Mouse (Mus musculus): Measurements from ENCODE around the gene Calhm6.

Calhm6 gene

DNA sequence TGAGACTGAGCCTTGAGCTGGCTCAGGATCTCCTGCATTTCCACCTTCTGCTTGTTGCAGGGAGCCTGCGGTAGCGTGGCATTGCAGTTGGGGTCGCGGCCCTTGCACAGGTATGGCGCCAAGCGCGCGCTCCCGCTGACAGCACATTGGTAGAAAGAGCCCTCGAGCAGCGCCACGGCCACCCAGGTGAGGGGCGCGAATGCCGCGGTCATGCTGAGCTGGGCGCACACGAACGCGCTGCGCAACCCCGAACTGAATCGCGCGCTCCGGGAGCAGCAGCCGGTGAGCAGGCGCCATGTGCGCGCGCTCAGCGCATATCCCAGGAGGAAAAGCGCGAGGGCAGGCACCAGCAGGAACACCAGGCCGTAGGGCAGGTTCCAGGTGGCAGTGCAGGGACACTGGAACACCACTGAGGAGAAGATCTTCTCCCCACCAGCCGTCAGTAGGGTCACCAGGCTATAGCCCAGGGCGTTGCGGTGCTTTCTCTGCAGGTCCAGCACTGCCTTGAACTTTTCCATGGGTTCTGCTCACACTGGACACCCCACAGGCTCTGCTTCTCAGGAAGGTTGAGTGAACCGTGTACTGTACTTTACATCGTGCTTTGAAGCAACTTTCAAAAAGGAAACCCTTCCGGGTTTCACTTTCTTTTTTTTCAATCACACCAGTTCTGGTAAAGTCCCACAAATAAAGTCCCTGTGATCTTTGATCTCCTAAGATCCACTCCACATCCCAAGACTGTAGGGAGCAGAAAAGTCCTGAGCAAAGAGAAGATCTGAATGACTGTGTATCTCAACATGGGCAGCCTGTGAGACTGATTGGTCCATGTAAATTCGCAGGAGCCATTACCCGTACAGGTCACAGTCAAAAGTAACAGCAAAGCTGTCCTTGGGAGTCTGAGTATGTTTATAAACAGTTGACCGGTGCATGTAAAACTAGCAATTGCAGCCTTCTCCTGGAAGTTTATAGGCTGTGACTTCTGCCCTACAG, at the start of gene Calhm6:
Gene Calhm6, minus strand, starts transcription at position 593 of the 987 bp plus-strand sequence.
- peak; percentile 38 for DNase-seq

DNA sequence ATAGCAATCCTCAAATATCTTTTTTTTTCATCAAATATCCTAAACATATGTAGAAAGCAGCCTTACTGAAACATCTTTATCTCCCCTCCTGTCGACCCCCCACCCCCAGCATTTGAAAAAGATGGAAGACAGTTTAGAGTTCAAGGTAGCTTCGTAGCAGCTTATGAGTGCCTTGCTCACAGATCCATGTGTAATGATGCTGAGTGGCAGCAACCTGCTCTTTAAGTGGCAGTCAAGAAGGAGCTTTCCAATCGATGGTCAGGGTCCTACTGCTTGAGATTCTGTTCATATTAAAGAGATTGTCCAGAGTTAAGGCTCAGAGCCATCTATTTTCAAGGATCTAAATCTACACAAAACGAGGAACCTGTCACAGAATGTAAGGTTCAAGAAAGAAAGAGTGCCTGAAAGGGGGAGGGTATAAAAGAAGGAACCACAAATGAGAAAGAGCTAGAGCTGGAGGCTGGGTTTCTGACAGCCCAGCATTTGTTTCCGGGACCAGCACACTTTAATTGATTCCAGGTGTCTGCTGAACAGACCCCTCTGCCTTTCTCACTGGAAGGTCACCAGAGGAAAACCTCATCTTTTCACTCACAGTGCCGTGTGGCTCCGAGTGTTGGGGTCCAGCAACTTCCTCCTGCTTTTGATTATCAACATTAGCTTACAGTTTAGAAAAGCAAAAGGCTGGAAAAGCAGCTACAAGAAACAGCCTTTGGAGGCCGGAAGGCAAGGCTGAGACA, 48.3 kb upstream of the Calhm6 start:
- no peak for DNase-seq

DNA sequence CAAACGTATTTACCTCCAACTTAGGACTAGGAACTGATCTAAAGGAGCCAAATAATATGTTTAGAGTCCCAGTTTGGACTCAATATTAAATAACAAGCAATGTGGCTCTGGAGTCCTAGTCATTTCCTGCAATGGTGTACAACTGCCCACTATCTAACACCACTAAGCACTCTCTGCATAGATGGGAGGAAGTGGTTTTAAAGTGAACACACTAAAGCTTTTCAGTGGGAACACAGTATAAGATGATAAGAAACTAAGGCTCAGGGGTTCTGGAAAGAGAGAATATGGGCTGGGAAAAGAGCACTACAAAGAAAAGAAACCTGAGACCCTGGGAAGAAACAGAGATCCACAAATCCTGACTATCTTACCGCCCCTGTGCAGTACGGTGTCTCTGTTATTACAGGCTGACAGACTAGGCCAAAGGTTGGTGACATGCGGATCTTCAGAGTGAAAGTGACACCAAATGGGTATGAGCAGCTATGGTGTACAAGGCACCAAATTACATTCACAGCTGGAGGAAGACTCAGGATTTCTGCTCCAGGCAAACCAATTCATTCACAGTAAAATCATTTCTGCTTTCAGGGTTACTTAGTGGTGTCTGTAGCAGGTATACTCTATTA, 45.0 kb upstream of the Calhm6 start:
- DNase-seq: no peak

DNA sequence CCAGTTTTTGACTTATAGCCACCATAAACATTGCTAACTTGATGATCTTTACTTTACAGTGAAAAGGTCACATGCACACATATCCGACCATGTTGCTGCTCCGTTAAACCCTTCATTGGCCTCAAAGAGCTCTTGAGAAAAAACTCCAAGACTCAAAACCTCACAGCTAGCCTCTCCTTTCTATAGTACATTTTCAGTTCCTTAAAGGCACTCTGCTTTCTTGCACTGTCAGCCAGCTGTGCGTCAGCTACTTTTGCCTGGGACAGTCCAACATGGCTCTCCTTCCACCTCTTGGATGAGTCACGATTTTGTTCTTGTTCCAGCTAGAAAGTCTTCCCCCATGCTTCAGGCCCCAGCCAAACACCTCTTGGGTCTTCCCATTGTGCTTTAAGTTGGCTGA, 43.9 kb upstream of the Calhm6 start:
- DNase-seq: no peak

DNA sequence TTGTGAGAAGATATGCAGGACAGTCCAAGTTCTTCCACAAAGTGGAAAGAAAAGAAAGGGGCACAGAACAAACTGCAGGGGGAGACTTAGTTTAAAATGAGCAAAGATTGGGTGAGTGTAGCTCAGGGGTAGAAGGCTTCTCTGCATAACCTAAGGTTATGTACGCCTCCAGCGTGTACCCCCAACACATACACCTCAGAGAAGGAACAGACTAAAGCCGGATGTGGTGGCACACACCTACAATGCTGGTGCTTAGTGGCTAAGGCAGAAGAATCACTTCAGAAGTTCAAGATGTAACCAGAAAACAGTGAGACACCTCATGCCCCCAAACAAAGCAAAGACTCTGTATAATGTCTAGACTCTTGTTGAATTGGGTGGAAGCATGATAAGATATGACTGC, 43.4 kb upstream of the Calhm6 start:
- DNase-seq: no peak

DNA sequence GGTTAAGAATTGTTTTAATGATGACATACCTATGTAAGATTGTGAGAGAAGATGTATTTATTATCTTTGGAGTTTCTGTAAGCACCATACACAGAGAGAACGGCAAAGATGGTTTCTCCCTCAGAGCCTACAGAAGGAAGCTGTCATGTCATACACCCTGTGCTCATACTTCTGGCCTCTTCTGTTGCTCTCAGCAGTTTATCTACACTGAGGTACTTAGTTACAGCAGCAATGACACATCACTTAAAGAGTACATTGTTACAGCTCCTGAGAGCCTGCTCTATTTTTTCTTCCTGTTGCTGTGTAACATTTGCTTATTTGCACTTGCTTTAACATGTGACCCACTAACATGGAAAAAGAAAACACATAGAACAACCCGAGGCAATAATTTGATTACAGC, 39.2 kb upstream of the Calhm6 start:
- no peak for DNase-seq

DNA sequence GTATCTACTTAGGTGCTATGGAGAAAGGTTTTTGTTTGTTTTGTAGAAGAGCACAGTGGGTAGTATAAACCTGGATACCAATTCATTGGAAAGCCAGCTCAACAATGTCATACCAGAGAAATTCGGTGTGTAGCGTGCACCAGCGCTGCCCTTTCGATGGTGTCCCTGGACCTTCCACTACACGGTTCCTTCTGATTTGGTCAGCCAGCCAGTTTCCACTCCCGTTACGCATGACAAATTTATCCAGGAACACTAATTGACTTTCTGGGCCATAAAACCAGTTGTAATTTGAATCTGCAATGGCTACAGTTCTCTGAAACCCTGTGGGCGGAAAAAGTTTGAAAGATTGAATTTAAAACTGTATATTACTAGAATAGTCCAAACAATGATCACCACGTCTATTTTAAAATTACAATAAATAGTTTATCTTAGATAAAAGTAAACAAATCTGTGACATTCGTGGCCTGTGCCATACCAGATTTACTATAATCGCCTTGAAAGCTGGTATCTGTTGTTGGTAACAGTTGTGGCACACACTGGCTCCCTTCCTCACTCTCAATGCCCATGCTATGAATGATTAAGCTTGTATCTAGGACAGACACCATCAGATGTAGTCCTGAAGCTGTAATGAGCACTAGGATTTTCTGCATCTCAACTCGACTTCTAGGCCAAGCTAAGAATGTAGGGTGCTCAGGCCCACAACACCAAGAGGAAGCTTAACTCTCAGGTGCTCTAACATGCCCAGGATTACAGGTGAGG, 28.2 kb upstream of the Calhm6 start:
- DNase-seq: no peak

DNA sequence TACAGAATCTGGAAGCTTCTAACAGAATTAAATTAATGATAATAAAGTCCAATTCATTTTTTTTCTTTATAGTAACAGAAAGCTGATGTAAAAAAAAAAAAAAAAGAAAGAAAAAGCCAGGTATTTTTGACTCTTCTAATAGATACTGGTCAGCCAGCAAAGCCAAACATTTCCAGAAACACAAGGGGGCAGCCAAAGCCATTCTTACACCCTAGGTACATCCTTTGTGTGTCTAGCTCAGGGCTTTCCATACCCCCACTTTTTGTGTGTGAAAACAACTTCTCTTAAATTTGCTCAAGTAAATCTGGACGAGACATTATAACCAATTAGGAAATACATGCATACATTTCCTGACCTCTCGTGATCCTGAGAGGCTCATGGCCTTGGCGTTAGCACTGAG, 24.0 kb upstream of the Calhm6 start:
- no peak for DNase-seq

DNA sequence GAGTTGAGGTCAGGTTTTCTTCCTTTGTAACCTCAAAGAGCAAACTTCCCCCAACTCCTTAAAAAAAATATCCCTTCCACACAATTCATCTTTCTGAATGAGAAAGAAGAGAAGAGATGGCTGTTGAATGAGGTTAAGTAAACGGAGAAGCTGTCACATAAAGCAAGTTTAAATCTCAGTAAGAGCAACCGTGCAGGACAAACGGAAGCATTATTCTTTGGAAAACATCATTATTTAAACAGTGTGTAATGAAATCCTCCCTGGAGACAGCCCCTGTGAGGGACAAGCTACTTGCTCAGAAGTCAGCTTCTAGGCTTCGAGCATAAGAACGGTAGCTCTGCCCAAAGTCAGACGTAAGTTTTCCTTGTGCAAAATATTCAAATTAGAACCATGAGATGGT, 22.7 kb upstream of the Calhm6 start:
- no peak for DNase-seq

DNA sequence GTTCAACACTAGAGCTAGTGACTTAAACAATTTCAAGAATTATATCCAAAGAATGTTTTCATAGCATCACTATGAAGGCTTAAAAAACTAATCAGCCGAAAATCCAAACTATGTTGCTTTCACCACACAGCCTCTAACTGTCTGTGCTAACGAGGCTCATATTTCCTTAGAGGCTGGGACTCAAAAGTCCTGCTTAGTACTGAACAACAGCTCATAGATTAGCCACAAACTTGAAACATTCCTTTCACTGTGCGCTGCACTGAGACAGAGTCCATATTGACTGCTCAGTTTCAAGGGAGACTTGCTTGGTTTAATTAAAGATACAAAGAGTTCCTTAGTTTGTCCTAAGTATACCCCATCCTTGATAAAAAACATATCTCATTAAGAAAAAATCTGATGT, 22.0 kb upstream of the Calhm6 start:
- DNase-seq: no peak

DNA sequence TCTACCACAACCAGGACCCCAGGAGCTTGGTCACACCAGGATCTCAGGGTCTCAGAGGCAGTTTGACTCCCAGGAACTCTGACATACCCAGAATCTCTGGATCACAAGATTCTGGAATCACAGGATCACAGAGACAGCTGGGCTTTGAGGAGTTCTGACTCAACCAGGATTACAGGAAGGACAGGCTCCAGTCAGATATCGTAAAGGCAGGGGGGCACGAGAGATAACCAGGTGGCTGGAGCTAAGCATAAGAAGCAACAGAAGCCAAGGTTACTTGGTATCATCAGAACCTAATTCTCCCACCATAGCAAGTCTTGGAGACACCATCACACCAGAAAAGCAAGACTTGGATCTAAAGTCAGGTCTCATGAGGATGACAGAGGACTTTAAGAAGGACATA, 13.9 kb upstream of the Calhm6 start:
- no peak for DNase-seq

DNA sequence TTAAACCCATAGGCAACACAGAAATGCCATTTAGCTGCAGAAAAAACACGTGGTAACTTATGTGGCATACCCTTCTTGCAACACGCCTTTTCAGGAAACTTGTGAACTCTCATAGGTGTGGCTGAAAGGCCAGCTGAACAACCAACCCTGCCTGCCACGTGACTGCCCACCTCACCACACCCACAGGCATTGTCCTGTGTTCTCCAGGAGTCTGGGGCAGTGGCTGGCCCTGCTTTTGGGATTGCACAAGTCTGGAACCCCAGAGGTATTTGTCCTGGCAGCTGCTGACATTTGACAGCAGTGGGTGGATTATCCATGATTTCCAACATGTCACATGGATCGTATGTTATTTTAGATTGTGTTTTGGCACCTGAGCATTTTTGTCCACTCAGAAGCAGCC, 12.0 kb upstream of the Calhm6 start:
- DNase-seq: no peak

DNA sequence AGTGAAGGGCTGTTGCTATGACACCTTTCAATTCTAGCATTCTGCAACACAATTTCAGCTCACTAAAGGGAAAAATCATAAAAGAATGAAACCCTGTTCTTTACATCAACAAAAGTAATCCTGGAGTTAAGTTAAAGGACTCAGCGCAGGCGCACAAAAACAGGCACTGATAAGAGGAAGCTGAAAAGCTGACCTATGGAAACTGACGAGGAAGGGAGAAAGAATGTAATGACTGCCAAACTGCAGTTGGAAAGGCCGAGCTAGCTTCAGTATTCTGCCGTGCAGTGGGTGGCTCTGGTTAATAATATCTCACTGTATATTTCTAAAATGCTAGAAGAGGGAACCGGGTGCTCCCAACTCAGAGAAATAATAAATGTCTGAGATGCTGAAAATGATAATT, 10.2 kb upstream of the Calhm6 start:
- DNase-seq: no peak

DNA sequence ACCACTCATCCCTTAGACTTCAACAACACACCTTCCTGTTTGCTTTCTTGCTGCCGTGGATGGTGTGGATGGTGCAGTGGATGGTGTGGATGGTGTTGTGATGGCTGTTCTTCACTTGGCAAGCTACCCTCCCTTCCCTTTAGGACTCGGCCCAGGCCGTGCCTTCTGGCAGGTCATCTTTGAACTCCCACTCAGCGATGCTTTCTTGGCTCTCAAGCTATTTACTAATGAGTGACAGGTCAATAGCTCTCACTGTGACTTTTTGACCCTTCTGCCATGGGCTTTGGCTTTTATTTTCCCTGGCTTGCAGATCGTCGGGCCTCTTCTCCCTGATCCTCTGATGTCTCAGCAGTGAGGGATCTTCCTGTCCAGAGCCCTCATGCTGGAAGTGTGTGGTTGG, 8.6 kb upstream of the Calhm6 start:
- no peak for DNase-seq

DNA sequence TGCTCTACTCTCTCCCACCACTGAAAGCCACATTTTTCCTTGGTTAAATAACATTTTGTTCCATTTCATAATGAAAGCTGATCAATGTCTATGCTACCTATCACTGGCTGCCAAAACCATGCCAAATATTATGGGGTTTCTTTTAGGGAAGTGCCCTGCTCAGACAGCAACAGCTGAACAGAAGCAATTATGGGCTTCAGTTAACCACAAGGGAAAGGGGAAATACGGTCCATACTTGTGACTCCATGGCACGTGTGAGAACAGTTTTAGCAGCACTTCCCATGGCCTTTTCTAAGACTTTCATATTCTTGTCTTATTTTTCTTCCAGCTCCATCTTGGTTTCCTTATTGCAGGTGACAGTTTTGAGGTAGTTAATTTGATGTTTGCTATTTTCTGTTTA, 3.6 kb upstream of the Calhm6 start:
- DNase-seq: no peak

DNA sequence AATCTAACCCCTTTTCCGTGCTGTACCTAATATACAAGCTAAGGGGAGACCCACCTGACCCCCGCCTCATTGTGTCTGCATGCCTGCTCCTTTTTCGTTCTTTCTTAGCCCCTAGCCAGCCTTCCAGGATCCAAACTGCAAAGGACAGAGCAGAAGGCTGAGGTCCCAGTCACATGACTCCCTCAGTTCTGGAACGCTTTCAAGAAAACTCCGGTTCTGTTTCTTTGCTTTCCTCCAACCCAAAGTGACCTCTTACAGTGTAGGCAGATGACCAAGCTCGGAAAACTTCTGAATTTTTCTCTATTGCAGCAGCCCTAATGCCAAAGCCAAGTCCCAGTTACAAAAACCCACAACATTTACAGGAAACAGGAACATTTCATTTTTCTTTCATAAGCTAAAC, 607 bp upstream of the Calhm6 start:
- DNase-seq: peak; percentile 16

DNA sequence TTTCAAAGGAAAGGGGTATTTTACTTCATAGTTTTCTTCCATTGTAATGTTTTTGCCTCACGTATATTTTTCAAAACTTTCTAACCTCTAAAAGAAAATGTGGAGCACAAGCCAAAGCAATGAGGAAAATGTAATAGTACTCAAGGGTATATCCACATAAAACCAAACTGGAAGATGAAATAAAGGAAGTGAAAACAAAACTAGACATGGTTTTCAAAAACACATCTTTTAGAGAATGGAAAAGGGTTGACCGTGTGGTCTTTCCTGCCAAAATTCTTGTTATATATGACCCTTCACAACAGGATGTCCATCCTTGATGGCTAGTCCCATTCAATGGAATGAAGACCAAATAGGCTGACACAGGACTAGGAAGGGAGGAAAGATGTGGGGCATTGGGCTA, 9.4 kb downstream of the Calhm6 start:
- no peak for DNase-seq

DNA sequence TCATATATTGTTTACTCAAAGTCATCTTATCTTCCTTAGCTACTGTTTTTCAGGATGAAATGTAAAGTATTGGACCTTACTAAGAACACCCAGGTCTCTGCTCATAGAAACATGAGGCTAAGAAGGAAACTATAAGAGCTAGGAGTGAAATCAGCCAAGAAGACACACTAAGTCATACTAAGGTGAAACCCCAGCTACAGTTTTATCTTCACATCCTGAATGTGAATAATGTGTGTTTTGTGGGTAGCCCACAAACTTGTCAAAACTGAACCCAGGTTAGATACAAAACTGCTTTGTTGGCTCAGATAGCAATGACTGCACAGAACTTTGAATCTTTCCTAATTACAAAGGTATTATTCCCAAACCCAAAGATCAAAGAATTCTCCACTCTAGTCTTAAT, 10.0 kb downstream of the Calhm6 start:
- DNase-seq: no peak

DNA sequence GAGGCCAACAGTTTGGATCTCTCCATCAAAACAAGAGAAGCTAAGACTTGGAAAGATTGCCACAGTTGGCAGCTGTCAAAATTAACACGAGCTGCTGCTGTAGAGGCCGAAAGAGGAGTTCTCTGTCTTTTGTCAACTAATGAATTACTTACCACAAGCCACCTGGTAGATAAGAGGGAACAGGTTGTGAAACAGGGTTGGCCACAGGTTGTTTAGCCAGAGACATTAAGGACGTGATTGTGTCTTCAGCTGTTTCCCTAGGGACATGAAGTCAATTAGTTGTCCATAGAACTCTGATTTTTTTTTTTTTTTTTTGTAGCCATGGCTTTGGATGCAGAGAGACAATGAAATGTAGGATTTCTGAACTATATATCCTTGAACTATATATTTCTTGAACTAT, 10.7 kb downstream of the Calhm6 start:
- no peak for DNase-seq

DNA sequence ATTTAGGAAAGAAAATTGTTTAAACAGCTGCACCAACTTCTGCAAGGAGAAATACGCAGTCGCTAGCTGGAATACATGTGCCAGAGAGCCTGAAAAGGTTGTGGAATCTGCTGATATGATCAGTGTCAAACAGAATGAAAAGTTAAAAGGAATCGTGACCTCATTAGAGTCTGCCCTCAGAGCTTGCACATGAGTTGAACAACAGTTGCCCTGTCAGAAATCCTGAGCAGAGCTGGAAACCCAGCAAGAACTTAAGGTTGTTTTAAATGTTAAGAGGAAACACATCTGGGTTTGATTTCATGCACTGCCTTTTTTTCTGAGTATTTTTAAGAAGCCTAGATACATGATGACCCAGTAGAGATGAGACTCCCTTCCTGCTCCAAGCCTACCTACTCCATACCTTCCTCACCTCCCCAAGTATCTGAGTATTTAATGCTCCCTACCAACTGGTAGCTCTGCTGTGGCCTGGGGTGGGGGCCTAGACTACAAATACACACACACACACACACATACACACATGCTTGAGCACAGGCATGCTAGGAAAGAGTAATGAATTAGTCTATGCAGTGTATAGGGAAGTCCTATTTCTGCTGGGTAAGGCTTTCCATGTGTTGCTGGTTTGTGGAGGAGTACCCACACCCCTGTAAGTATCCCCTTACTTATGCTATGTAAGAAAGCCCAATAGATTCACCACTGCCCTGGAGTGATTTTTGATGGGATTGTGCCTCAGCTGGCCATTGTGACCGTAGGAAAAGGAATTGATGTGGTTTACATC, 15.6 kb downstream of the Calhm6 start:
- DNase-seq: no peak

DNA sequence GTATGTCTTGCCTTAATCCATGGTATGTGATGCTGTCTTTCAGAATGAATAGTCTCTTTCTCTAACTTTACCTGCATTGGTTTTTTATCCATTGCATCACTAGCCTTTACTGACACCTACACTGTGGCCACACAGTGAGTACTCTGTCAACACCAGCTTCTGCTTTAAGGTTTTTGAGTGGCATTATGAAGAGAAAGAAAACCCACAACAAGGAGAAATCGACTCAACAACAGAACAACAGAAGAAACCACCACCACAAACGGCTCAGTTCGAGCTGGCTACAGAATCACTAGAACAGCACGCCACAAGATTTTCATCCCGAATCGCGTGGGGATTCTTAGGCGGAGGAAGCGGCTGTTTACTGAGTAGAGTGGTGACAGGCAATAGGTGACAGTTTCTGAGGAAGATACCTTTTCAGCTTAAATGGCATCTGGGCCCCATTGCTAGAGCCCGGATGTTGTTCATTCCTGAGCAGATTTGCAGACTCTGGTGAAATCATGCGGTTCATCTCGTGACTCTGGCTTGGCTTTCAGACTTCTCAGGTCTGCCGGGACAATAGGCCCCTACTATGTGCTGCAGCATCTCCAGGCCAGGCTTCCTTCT, 16.8 kb downstream of the Calhm6 start:
- DNase-seq: no peak

DNA sequence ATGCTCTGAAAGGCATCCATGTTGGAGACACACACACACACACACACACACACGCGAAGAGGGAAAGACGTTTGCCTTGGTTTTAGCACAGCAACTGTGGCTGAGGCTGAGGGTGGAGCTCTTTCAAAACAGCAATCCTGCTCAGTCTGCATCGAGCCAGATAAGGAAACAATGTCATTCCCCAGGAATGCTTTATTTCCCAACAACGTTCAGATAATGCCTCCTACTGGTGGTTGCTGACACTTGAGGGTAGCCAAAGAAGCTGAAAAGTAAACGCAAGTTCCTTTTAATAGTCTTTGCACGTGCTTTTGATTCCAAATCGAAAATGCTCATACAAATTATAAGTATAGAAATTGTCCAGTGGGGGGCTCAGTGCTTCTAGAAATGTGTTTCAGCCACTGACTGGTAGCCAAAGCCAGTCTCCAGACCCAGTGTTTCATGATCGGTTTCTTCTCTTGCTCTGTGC, 31.3 kb downstream of the Calhm6 start, which contains the start of gene Calhm5:
Gene Calhm5, minus strand, starts transcription at position 102 of the 466 bp plus-strand sequence.
- DNase-seq: peak; percentile 17

All from kidney, adult 18-20 months (tissue).